Mouse (Mus musculus) lung, postnatal 10 days (tissue): ENCODE measurements at regions not wholly inside any gene's neighbourhood (a gene's known extent, or its start where the extent isn't known, plus 50 kb on each side); places are given as distances from the start of the nearest gene placed in this dataset.
A peak's percentile ranks its signal among the peaks of the same experiment; 100 is the strongest.

ENCODE experiments used
- DNase-seq: peaks from one replicate; pipeline ENCODE4 v3.0.0; 2021

DNA sequence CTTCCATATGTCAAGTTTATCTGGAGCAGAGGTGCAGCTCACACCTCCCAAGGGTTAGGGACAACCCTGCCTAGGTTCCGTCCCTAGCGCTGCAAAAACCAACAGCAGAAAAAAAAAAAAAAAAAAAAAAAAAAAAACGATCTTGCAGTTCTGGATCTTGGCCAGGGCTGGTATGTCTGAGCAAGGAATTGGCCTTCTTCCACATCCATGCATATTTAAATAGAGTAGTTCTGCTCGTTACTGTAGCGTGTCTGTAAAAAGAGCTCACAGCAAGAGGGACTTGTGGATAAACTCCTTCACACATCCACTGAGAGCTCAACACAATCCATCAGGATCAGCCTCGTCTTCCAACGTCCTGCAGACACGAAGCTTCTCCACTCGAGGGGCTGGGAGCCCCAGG is 639.4 kb upstream of the Adam5 start:
- DNase-seq = no peak

- peak; percentile 13 for DNase-seq
Measured at GRCm38 (mm10) chr8:25462492-25462891, 638.3 kb upstream of the Adam5 start.

DNA sequence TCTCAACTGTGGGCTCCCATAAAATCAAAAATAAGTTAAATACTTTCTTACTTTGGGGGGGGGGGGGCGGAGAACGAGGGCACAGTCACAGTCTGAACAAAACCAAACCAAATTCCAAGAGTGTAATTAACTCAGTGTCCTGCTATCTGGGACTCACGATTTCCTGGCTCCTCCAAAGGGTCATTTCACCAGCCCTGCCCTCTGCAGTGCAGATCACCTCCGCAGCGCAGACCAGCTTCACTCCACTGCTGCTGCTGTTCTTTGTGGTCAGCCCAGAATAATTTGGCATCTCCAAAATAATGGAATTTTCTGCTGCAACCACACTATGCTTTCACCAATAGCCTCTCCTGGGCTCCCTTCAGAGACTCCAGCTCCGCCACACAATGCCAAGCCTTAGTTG is 631.5 kb upstream of the Adam5 start:
- no peak for DNase-seq

DNA sequence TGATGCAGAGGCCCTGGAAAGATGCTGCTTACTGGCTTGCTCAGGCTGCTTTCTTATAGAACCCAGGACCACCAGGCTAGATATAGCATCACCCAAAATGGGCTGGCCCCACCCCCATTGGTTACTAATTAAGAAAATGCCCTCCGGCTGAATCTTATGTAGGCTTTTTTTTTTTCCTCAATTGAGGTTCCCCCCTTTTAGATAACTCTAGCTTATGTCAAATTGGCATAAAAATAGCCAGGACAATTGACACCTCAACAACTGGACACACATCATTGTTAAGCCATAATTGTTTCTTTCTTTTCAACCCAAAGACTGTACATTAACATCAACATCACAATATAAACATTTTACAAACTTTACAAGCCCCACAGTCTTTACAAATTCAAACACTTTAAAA is 630.8 kb upstream of the Adam5 start:
- DNase-seq = no peak

GRCm38 (mm10) chr8:25453826-25454225 is 629.7 kb upstream of the Adam5 start:
- no peak for DNase-seq

GRCm38 (mm10) chr8:25450544-25450943 is 626.4 kb upstream of the Adam5 start:
- DNase-seq = no peak

DNA sequence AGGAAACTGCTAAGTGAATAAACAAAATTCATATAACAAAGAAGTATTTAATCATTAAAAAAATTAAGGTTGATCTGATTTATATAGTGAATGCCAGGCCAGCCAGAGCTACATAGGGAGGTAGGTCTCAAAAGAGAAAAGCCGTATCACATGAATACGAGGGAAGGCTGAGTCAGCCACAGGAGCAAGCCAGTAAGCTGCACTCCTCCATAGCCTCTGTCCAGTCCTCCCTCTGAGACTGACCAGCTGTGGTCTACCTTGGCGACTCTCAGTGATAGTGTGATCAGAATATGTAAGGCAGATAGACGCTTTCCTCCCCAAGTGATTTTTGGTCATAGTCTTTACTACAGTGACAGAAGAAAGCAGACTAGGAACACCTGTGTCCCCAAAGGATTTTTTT is 625.4 kb upstream of the Adam5 start:
- no peak for DNase-seq

DNA sequence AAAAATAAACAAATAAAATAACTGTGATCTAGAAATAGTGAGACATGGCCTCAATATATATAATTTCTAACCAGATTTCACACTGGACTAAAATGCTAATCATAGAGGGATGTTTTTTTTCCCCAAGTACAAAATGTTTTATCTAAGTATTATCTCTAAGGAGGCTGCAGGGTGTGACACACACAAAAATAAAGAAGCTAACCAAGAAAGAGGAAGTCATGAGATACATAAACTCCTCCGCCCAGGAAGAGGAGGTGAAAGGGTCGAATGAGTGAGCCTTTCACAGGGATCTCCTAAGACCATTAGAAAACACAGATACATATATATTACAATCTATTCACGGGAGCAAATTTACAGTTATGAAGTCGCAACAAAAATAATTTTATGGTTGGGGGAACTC is 623.7 kb upstream of the Adam5 start:
- no peak for DNase-seq

DNA sequence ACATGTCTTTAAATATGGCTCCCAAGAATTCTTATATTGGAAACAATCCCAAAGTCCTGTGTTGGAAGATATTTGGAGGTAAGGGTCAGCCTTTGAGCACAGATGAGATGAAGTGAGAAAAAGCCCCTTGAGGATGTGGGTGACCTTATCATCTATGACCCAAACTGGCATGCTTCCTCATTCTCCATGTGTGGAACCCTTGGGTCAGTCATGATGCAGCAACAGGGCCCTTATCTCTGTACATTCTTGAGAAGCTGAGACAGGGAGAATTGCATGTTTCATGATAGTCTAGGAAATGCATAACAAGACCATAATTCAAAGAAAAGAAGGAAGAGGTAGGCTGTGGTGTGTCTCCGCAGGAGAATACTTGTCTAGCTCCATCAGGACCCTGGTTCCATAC is 621.8 kb upstream of the Adam5 start:
- DNase-seq = no peak

- peak; percentile 5 for DNase-seq
Measured at GRCm38 (mm10) chr8:25445054-25445453, 620.9 kb upstream of the Adam5 start.

GRCm38 (mm10) chr8:25443552-25443951 is 619.4 kb upstream of the Adam5 start:
- DNase-seq = no peak

GRCm38 (mm10) chr8:25441057-25441441 is 616.9 kb upstream of the Adam5 start:
- no peak for DNase-seq

GRCm38 (mm10) chr8:25440391-25441056 is 616.4 kb upstream of the Adam5 start:
- DNase-seq = peak; percentile 27

DNA sequence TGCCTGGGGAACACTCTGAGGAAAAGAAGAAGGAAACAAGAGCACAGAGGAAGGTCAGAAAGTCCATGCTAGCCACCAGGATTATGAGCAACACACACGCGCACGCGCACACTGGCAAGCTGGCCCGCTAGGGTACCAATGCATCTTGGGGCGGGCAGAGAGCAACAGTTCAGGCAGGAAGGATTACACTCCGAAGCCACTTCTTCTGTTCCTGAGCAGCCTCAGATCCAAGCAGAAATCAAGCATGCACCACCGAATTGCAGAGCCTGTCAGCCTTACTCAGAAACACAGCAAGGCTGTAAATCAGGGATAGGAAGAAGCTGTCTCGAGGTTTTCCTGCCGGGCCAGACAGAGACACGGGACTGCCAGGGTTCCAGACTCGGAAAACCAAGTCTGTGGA is 615.8 kb upstream of the Adam5 start:
- DNase-seq = no peak

GRCm38 (mm10) chr8:25438021-25438620 is 614.0 kb upstream of the Adam5 start:
- DNase-seq = no peak

GRCm38 (mm10) chr8:25437178-25437577 is 613.0 kb upstream of the Adam5 start:
- DNase-seq = no peak

DNA sequence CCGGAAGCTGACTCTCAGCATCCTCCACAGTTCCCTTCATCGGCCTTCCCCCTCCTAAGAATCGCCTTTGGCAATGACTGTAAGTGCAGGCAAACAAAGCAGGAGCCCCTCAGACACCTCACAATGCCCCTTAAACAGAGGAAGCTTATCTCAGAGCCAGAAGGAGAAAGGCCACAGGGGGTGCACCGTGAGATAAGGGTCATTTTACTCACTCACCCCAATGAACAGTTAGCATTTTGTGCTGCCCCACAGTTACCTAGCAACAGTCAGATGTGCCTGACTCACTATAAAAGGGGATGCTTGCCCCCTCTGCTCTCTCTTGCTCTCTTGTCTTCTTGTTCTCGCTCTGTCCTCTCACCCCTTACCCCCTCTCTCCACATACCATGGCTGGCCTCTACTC is 606.4 kb upstream of the Adam5 start:
- DNase-seq = no peak

GRCm38 (mm10) chr8:25429846-25430482 is 605.8 kb upstream of the Adam5 start:
- DNase-seq = no peak

GRCm38 (mm10) chr8:25428761-25429160 is 604.6 kb upstream of the Adam5 start:
- no peak for DNase-seq

GRCm38 (mm10) chr8:25426207-25426606 is 602.0 kb upstream of the Adam5 start:
- DNase-seq = no peak

DNA sequence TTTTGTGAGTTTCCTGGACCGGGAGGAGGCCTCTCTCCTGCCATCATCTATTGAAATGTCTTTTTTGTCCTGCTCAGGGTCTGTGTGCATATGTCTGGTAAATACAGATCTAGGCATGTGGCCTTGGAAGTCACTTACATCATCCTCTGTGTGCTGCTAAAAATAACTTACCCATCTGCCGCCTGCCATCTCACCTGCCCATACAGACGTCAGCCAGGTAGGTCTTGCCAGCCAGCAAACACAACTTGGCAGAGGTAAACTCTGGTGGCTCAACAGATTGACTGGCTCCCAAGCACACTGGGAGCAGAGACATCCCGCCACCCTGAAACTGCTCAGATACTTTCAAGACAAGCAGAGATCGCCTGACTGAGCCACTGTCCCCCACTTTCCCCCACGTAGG is 597.3 kb upstream of the Adam5 start:
- DNase-seq = no peak

- no peak for DNase-seq
Measured at GRCm38 (mm10) chr8:25410536-25410935, 586.4 kb upstream of the Adam5 start.

- no peak for DNase-seq
Measured at GRCm38 (mm10) chr8:25407862-25408261, 583.7 kb upstream of the Adam5 start.

GRCm38 (mm10) chr8:25392766-25393166 is 568.6 kb upstream of the Adam5 start:
- no peak for DNase-seq

DNA sequence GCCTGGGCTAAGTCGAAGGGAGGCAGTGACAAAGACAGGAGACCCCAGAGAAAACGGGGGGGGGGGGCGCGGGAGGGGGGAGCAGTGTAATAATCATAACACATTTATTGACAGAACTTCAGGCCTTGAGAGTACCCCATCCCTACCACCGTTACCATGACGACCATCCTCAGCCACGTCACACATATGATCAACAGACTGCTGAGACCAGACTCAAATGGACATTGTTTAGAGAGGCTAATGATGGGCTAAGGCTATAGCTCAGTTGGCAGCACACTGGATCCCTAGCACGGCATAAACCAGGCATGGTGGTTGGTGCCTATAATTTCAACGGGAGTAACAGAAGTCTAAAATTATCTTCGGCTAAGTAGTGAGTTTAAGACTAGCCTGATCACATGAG is 565.8 kb upstream of the Adam5 start:
- DNase-seq = no peak
